Mouse (Mus musculus) kidney, postnatal 14 days (tissue): ENCODE results near the gene Nrxn2.

Experiments
- DNase-seq: peaks from one replicate; pipeline ENCODE4 v3.0.0; 2022; ENCODE audit warnings: mixed read lengths

Gene Nrxn2

DNA sequence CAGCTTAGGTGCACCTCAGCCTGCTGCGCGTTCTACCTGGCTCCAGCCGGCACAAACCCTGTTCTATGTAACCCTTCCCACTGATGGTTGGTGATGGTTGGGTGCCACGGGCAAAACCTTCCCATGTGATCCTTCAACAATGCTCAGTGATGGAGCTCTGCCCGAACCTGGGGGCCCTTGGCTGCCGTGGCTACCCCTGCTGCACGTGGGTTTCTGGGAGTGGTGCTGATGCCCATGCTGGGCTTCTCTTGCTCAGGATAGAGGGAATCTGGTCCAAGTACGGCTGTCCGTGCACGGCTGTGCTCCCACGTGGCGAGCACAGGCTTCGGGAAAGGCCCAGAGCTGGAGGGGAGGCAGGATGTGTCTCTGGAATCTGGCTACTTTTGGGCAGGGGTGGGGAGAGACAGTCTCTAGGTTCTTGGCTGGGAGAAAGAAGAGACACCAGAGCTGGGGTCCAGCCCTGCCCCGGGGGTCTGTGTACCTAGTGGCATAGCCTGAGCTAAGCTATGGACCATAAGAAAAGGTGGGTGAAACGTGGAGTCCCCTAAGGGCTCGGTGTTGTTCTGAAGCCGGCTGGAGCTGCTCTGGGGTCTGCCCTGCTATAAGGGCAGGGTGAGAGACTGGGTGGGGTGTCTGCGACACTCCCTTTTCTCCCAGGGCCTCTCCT is 76.1 kb downstream of the Nrxn2 start:
- DNase-seq, result no peak

DNA sequence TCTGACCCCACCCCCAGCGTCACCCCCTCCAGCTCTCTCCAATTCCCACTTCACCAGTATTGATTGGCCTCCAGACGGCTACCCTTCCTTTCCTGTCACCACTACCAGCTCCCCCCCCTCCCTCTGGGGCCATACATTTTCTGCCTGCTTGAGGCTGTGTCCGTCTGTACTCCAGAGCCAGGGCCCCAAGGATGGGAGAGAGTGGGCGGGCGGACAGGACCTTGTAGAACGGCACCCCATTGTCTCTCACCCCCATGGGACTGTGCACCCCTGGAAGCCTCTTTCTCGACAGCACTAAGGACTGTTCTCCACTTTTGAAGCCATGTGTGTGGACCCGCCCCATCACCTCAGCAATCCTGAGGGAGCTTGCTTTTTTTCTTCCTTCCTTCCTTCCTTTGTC is 77.2 kb downstream of the Nrxn2 start:
- no peak for DNase-seq

DNA sequence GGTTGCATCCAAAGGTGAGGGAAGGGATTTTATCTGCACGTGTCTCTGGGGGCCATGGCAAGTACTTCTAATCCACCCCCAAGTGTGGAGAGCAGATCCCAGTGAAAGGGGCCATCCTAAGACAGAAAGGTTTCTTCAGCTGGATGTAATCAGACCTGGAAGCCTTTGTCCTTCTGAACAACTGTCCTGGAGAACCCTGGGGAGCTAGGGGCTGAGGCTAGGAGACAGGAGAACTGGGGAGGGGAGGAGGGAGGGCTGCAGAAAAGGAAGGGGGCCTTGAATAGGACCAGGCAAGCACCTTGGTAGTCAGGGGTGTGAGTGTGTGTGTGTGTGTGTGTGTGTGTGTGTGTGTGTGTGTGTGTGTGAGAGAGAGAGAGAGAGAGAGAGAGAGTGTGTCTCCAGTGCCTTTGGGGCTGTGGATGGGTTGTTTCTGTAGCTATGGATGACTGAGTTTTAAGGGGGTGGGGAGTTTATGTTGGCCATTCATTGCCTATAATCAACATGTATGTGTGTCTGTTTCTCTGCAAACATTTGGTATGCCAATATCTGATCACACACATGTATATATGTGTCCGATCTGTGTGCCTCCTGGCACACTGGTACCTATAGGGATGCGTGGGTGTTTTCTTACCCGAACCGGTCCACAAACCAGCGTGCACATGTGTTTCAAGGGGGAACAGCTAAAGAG is 78.1 kb downstream of the Nrxn2 start:
- no peak for DNase-seq

DNA sequence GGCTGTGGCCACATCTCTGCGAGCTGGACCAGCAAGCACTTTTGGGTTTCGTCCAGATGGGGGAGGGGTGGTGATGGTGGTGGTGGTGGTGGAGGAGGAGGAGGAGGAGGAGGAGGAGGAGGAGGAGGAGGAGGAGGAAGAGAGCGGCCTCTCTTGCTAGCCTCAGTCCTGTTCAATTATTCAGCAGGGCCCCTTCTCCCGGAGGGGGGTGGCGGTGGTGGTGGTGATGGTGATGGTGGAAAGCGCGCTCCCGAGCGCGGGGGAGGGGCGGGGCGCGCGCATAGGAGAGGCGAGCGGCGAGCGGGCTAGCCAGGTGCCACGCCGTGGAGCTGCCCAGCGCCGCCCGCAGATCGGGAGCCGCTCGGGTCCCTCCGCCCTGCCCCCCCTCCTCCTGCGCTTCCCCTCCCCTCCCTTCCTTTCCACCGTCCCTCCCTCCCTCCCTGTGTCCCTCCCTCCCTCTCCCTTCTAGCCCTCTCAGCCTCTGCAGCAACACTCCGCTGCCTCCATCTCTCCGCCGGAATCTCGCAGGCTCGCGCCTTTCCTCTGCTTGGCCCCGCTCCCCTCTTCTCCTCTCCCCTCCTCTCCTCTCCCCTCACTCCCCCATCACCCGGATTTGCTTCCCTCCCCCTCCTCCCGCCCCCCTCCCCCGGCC is 78.7 kb downstream of the Nrxn2 start:
- DNase-seq, result peak; percentile 29

DNA sequence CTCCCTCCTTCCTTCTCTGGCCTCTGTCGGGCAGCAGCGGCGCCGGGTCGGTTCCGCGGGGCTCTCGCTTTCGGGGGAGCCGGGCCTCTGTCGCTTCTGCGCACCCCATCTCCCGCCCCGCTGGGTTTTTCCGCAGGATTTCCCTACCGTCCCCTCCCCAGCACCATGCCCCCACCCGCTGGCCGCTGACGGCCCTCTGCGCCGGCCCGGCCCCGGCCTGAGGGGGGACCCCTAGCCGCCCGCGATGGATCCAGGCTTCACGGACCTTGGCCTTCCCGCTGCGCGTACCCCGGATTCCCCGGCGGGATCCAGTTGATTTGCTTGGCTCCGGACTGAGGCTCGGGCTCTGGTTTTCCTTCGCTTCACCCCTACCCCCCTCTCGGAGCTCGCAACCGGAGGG is 79.3 kb downstream of the Nrxn2 start:
- DNase-seq, result peak; percentile 23

DNA sequence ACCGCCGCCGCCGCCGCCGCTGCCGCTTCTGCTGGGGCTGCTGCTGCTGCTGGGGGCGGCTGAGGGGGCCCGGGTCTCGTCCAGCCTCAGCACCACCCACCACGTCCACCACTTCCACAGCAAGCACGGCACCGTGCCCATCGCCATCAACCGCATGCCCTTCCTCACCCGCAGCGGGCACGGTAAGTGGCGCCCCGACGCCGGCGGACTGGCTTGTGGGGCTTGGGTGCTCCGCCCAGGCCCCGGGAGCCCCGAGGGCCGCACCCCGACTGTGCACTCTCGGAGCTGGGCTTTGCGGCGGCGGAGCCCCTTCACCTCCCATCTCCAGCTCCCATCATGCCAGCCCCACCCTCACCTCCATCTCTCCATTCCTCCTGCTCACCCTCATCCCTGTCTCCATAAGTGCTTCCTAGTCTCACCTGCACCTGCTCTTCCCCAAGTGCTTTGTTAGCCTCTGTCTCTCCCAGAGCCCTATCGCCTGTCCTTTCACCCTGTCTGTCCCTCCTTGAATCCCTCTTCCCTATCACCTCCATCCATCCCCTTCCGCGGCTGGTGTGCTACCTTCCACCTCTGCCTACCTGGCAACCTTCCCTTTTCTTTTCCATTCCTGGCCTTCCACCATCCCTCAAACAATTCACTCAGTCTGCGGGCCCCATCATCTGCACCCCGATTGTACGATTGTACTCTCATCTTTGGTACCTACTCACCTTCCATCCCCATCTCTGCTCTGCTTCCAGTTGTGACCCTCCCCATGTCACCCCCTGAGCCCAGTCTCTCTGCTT is 80.0 kb downstream of the Nrxn2 start:
- DNase-seq, result no peak

DNA sequence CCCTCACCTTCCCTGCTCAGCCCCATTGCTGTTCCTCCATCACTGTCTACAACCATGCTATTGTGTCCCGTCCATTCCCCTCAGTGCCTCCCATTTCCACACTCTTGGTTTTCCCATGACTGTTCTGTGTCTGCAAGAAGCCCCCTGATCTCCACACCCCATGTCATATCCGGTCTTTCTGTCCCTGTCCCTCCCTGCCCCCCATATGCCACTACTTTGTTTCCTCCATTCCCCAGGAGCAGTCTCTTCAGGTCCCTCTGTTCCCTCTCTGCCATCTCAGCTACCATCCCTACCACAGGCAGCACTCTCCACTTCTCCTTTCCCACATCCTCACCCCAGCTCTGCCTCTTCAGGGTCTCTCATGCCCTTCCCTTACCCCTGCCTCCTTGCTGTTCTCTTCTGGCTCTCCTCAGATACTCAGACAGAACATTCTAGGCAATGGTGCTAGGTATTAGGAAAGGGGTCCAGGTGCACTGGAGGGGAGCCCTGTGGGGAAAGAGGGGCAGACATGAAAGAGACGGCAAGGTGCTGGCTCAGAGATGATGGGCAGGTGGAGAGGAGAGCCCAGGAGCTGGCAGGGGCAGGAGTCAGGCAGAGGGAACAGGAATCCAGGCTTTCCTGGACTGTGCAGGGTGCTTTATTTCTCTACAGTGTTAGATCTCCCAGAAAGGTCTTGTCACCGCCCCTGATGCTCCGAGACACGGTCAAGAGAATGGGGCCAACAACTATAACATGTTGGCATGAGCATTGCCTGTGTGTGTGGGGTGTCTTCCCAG is 81.5 kb downstream of the Nrxn2 start:
- DNase-seq, result no peak

DNA sequence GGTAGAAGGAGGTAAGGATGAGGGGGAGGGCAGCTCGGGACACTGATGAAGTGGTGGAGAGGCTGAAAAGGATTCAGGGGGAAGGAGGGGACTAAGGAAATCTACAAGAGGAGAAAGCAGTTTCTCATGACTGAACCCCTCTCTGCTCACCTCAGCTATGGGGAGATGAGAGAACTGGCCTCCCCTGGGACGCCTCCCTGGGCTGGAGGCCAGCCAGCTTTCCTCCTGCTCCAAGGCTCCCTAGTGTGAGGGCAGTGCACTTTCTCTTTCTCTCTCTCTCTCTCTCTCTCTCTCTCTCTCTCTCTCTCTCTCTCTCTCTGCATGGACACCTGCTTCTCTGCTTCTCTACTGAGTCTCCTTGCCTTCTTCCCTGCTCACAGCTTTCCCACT is 82.1 kb downstream of the Nrxn2 start:
- DNase-seq, result no peak

DNA sequence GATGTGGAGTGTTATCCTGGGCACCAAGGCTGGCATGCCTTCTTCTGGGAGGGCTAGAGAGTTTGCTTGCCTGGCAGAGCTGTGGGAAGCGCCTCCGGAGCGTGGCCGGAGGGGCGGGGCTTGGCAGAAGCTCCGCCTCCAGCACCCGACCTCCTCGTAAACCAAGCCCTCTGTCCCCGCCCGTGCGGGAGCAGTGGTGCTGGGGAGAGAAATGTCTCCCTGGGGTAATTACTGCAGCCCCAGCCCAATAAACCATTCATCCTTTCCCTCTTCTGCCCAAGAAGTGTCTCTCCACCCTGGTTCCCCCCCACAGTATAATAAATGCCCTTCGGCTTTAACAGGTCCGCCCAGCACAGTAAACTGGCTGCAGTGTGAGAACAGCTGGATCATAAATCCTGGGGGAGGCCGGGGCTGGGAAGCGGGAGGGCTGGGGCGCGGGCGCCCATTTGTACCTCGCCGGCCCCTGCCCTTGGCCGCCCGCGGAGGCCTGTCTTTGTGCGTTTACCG is 83.6 kb downstream of the Nrxn2 start:
- DNase-seq, result peak; percentile 66

DNA sequence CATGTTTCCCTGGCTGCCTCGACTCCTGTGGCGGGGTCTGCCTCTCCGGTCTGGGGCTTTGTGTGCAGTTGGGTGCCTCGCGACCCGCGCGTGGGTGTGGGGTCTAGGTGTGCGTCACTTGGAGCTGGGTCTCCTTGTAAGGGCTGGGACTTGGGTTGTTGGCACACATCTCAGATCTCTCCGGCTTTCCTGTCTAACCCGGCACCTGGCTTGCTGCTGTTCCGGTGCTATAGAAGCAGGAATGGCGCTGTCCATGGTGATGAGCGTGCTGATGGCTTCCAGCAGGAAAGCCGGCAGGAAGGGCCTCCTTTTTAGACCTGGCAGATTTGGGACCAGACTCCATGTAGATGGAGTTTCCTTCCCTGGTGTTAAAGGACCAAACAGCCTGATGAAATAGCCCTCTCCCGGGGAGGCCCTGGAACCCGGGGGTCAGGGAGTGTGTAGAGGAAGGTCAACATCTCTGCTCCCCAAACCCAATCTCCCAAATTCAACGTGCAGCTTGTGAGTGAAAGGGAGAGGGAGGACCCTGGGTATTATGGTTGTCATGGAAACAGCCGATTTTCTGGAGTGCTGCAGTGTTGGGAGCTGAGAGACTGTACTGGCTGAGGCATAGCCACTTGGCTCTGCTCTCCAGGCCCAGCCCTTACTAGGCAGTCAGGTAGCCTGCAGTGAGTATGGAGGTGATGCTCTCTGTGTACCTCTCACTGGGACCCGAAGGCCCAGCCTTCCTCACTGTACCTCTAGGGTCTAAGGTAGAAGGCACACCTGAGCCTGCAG is 84.2 kb downstream of the Nrxn2 start:
- DNase-seq, result peak; percentile 81

DNA sequence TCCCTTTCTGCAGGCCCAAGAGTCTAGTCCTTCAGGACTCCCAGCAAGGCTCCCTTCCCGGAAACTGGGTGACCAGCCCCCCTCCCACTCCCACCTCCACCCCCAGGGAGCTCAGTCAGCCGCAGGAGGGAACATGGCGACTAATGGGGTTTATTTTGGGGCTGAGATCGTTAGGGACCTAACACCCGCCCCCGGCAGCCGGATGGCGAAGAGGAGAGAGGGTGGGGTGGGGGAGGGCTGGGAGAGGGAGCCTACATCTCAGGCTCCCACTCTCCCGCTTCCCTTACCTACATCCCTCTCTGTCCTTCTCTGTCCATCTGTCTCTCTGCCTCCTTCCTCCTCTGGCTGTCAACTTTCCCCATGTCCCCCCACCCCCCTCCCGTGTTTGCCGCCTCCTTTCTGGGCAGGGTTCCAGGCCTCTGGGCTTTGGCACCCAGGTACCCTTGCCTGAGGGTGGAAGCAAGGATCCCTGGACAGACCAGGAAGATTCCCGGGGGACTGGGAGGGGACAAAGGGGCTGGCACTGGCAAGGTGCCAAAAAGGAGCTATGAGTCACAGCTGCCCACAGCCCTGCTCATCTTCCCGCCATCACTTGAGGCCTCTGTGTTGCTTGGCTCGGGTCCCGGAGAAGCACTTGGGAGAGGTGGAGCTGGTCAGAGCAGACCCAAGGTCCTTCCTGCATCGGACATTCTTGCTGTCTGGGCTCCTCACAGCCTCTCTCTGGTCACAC is 85.6 kb downstream of the Nrxn2 start:
- DNase-seq, result peak; percentile 41

DNA sequence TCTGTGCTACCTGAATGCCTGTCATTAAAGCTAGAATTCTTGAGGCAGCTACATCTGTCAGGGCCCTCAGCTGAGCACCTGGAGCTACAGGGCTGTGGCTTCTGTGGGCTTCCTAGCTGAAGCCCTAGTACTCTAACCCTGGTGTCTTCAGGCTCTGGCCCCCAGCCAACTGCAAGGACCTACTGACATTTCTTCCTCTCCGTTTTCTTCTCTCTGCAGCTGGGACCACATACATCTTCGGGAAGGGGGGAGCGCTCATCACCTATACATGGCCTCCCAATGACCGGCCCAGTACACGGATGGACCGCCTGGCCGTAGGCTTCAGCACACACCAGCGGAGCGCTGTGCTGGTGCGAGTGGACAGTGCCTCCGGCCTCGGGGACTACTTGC is 86.1 kb downstream of the Nrxn2 start:
- DNase-seq, result no peak

DNA sequence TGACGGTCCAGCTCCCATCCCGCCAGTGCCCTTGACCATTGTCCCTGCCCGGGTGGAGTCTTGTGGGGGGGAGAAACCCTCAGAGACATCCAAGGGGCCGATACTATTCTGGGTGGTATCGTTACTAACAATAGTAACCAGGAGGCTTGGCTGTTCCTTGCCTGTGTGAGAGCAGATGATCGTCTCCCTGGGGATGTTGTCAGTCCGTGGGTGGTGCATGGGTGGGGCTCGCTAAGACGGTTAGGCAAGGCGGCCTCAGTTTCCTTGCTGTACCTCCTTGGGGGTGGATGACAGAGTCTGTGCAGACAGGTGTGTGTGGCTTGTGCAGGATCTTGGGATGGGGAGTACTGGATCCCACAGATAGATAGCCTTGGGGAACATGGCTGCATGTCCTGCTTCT is 88.9 kb downstream of the Nrxn2 start:
- DNase-seq, result no peak

DNA sequence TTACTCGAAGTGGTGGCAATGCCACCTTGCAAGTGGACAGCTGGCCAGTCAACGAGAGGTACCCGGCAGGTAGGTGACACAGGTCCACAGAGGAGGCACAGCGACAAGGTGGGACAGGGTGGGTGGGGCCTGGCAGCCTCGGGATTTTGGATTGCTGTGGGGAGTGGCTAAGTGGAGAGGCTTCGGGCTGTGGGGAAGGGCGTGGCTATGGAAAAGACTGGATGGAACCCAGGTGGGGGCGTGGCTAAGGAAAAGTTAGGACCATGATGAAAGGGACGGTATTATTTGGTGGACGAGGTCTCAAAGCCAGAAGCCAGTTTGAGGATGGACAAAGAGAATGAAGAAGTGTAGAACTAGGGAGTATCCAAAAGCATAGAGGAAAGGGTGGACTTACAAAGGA is 91.3 kb downstream of the Nrxn2 start:
- DNase-seq, result no peak

DNA sequence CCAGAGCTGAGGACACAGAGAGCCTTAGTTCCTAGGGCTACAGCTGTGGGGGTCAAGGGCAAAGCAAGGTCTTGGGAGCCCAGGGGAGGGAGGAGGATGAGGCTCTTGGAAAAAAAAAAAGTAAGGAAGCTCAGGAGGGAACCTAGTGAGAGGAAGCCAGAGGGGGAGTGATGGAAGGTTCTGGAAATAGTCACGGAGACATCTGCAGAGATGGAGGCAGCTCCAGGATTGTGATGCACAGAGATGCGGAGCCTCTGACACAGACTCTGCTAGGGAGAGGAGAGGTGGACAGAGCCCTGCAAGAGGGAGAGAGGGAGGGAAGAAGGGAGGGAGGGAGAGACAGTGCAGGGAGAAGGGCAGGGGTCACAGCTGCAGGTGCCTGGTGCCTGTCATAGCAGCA is 92.0 kb downstream of the Nrxn2 start:
- no peak for DNase-seq

DNA sequence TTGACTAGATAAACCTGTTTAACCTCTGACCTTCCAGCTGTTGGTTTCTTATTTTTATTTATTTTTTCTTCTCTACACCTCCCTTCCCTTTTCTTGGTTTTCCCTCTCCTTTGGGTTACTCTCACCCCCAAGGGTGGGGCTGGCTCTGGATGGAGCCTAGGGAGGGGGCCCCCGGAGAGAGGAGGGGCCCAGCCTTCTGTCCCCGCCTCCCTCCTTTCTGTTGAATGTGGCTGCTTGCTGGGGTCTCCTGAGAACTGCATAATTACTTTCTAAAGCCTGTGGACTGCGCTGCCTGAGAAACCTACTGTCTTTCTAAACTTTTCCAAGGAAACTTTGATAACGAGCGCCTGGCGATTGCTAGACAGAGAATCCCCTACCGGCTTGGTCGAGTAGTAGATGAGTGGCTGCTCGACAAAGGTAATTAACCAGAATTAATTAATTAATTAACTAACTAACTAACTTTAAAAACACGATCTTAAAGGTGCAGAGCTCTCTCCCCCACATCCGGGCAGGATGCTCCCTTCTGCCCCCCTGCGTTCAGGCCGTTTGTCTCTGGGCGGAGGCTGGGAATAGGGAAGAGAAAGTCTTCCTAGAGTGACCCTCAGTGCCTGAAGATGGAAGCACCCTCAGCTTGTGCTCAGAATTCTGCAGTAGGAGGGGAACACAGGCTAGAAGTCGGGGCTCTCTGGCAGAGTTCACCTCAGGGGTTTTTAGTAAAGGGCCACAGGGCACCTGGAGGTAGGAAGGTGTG is 95.0 kb downstream of the Nrxn2 start:
- DNase-seq, result no peak

DNA sequence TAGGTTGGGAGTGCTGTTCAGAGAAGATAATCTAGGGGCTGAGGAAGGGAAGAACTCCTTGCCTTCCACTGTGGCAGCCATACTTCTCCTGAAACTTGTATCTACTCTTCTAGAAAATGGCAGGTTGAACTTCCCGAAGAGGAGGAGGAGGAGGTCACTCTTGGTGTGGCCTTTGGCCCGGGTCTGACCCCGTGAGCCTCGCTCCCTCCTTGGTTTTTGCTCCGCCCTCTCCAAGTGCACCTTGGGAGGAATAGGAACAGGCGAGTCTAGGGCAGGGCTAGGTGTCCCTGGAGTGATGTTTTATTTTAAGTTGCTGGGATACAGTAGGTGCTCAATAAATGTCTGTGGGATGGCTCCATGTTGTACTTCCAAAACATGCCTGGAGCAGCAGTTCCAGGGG is 96.4 kb downstream of the Nrxn2 start:
- DNase-seq, result no peak

DNA sequence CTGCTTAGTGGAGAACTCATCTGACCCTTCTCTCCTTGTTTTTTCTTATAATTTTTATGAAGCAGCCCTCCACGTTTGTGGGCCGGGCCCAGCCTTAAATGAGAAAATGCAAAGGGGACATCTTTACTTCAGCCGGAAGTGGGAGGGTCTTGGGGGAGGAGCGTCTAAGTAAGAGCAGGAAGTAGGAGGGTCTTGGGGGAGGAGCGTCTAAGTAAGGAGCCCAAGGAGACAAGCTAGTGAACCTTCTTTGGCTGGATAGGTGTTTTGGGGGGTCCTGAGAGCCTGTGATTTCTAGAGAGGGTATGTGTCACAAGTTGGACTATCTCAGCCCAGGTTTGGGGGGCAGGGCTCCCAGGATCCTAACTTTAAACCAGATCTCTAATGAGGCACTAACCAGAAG is 96.9 kb downstream of the Nrxn2 start:
- DNase-seq, result no peak

DNA sequence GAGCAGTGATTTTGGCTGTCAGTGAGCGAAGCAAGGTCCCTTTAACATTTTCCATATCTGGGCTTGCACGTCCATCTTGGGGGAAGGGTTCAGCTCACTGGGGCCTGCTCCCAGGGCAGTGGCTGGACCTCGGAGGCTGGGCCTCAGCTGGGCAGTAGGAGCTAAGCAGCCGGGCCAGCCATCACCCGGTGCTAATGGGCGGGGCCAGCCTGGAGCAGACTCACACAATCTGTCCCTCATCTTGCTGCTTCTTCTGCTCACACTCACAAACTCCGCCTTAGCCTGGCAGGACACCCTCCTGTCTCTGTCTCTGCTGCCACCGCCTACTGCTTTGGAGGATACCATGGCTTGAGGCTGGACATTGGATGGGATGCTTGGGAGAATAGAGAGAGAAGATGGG is 97.6 kb downstream of the Nrxn2 start:
- DNase-seq, result no peak

DNA sequence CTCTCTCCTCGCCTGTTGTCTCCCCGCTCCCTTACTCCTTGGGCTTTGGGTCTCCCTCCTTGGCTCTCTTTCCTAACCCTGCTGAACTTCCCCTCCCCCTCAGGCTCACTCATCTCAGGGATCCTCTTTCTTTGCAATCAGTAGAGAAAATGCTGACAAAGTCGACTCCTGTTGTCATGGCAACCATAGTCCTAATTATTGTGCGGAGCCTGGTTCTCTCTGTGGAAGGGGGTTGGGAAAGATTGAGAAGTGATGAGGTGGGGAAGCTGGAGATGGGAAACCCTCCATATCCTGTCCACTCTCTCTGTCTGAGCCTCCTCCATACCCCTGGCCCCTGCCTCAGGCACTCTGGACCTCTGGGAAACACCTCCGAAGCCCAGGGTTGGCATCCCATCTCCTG is 100.1 kb downstream of the Nrxn2 start:
- no peak for DNase-seq
